Mouse (Mus musculus): ENCODE data around the gene Serpina5.

Gene Serpina5

GRCm38 (mm10) chr12:104127696-104128095 lies 26.8 kb downstream of the Serpina5 start, which contains the start of gene Serpina3b:
Gene Serpina3b, plus strand, starts transcription at chr12:104127996.
- no peak for DNase-seq (ENCODE audit: low spot score)

DNA sequence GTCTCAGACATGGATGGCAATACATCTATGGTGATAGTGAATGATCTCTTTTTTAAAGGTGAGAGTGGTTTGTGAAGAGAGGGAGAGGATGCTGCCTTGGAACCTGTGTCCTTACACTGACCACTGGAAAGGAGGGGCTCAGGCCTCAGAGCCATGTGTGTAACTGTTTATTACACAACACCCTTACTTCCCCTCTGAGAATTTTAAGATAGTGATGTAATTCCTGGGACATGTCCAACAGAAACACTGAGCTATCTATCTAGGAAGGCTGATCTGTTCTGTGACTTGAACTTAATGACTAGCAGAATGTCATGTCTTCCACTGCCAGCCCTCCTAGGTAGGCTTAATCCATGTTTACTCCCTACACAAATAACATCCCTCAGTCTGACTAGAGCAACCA lies 30.1 kb downstream of the Serpina5 start:
- peak; percentile 65 for DNase-seq (ENCODE audit: low spot score)

GRCm38 (mm10) chr12:104138216-104138615 lies 37.3 kb downstream of the Serpina5 start:
- no peak for DNase-seq (ENCODE audit: low spot score)

- DNase-seq (ENCODE audit: low spot score), result no peak
Measured at GRCm38 (mm10) chr12:104140543-104141103, 39.7 kb downstream of the Serpina5 start.

GRCm38 (mm10) chr12:104141506-104141905 lies 40.6 kb downstream of the Serpina5 start:
- DNase-seq (ENCODE audit: low spot score), result no peak

GRCm38 (mm10) chr12:104142427-104142826 lies 41.5 kb downstream of the Serpina5 start:
- DNase-seq (ENCODE audit: low spot score), result no peak

- peak; percentile 27 for DNase-seq (ENCODE audit: low spot score)
Measured at GRCm38 (mm10) chr12:104143286-104143685, 42.4 kb downstream of the Serpina5 start.

GRCm38 (mm10) chr12:104145571-104145970 lies 44.7 kb downstream of the Serpina5 start:
- DNase-seq (ENCODE audit: low spot score), result no peak

DNA sequence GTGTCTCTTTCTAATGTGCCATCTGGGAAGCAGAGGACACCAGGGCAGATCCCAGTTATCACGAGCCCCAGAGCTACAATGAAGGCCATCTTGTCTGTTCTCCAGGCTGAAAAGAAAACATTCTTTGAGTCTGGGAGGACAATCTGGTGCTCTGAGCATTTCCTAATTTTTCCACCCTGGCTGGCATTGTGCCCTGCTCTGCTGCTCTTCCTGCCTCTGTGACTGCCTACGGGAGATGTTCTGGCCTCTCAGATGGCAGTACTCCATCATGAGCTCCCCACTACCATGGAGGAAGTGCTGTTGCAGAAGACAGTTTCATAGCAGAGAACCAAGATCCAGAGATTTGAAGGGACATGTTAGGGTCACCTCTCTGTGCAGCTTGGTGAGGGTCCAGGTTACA lies 51.1 kb downstream of the Serpina5 start:
- peak; percentile 47 for DNase-seq (ENCODE audit: low spot score)

DNA sequence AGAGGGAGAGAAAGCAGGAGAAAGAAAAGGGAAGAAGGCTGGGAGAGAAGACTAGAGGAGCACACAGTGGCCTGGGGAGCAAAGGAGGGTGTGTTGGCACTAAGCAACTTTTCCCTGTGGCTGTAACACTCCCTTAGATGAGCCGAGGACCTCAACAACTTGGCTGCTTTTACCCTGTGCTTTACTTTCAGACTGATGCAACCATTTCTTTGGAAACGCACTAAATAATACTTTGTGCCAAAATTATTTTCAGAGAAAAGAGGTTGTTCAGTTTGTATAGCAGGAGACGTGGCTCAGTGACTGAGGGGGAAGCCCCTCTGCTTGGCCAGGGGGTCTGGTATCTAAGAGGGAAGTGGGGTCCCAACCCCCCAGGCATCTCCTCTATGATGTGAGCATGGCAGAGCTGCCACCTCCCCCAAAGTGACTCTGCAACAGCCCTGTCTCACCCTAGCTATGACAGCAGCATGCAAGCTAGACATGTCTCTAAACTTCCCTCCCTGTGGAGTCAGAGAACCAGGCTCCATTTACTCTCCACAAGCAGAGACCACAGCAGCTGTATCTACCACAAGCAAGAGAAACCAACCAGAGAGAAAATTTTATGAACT lies 52.2 kb downstream of the Serpina5 start:
- DNase-seq (ENCODE audit: low spot score), result peak; percentile 53

DNA sequence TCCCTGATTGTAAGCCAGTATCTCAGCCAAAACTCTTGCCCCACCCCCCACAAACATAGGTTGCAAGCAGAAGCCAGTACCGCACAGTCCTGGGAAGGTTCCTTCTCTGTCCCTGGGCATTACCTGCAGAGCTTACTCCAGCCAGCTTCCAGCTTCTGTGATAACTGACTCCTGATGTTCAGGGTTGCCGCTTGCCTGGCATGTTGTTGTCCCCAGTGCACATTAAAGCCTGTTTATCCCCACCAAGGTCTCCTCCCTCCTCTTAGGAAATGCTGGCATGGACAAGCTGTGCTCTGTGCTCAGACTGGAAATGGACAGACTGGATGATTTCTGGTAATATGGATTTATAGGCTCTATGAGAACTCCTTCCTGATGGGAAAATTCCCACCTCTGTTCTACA lies 52.7 kb downstream of the Serpina5 start, which contains the start of gene Serpina3c:
TSS of gene Serpina3c (minus strand) at position 215 of the 400 bp plus-strand sequence.
- peak; percentile 54 for DNase-seq (ENCODE audit: low spot score)
